ENCODE assay signal across 27 mouse cellular contexts in genomic region chr7:99673188-99673587, GRCm38 (mm10). TPM values are rescaled to one million over a fixed set of nuclear protein-coding genes. Genes with fewer than 3 reads are reported as not detected.
"Had no signal": no experiment of that assay in that cellular context is flagged by ENCODE, and none has a peak within 500 bp of the region (broad histone marks: within the 10 kb centered on the region; RNA-seq: fewer than 3 reads in every experiment).

No protein-coding gene starts in this region.

- H3K4me2 ChIP-seq: kidney, embryonic 15.5 days; limb, embryonic 12.5 days; limb, embryonic 15.5 days; liver, embryonic 11.5 days; lung, embryonic 14.5 days; midbrain, embryonic 13.5 days; neural tube, embryonic 12.5 days; stomach, embryonic 15.5 days had no signal

- H3K27ac ChIP-seq: kidney, embryonic 15.5 days; limb, embryonic 12.5 days; limb, embryonic 15.5 days; liver, embryonic 14.5 days; midbrain, embryonic 13.5 days; neural tube, embryonic 12.5 days; stomach, embryonic 15.5 days had no signal

- H3K9me3 ChIP-seq: kidney, embryonic 15.5 days; limb, embryonic 12.5 days; limb, embryonic 15.5 days; midbrain, embryonic 13.5 days; neural tube, embryonic 12.5 days; stomach, embryonic 15.5 days had no signal

- H3K9ac ChIP-seq: kidney, embryonic 15.5 days; limb, embryonic 12.5 days; limb, embryonic 15.5 days; liver, embryonic 14.5 days; liver, postnatal 0 days; lung, embryonic 14.5 days; midbrain, embryonic 13.5 days; neural tube, embryonic 12.5 days; stomach, embryonic 15.5 days had no signal

- H3K4me1 ChIP-seq: limb, embryonic 15.5 days; stomach, embryonic 15.5 days had no signal

- H3K36me3 ChIP-seq: kidney, embryonic 15.5 days; limb, embryonic 12.5 days; limb, embryonic 15.5 days; midbrain, embryonic 13.5 days; neural tube, embryonic 12.5 days; stomach, embryonic 15.5 days had no signal

- H3K27me3 ChIP-seq: kidney, embryonic 15.5 days; limb, embryonic 12.5 days; limb, embryonic 15.5 days; midbrain, embryonic 13.5 days; neural tube, embryonic 12.5 days; stomach, embryonic 15.5 days had no signal

- DNase-seq: kidney, adult 11 months; kidney, adult 8-10 months; kidney, postnatal 14 days; left cerebral cortex, postnatal 4 days; liver, postnatal 0 days; lung, embryonic 14.5 days; retina, postnatal 1 day; right cerebral cortex, postnatal 25 days; spleen, adult 18-20 months; thymus, postnatal 25 days had no signal

- ATAC-seq: liver, postnatal 0 days; lung, postnatal 0 days; midbrain, embryonic 13.5 days; midbrain, embryonic 16.5 days had no signal

- H3K4me3 ChIP-seq: kidney, embryonic 15.5 days; limb, embryonic 12.5 days; limb, embryonic 15.5 days; midbrain, embryonic 13.5 days; neural tube, embryonic 12.5 days; stomach, embryonic 15.5 days had no signal

RNA-seq across cellular contexts. Expression of gene Slco2b1, which starts 38.0 kb away (rescaled TPM):
- total RNA-seq: neutrophil, adult 5-6 weeks had no signal

RNA-seq across cellular contexts. Expression of gene Tpbgl, which starts 46.3 kb away (rescaled TPM):
- total RNA-seq: neutrophil, adult 5-6 weeks had no signal

RNA-seq across cellular contexts. Expression of gene Olfr520, which starts 56.9 kb away (rescaled TPM):
- total RNA-seq: layer of hippocampus, postnatal 14 days; left cerebral cortex, postnatal 14 days; left cerebral cortex, postnatal 4 days; megakaryocyte, adult 5-6 weeks; neutrophil, adult 5-6 weeks had no signal
- polyA plus RNA-seq: kidney, embryonic 15.5 days; large intestine, adult 2 months; limb, embryonic 12.5 days; limb, embryonic 15.5 days; liver, embryonic 11.5 days; liver, embryonic 14.5 days; liver, postnatal 0 days; lung, embryonic 14.5 days; lung, postnatal 0 days; macrophage; midbrain, embryonic 13.5 days; midbrain, embryonic 16.5 days; neural tube, embryonic 12.5 days; stomach, embryonic 15.5 days; thymus, postnatal 0 days had no signal
